Mouse (Mus musculus) kidney, adult 2 months (tissue): Measurements from ENCODE around the gene Pet100.

Source experiments
- CTCF ChIP-seq: fragments of 200-500 bp; conservative IDR thresholded peaks from 2 replicates; pipeline ENCODE4 v1.5.1; 2011; ENCODE audit warnings: low read depth, mild to moderate bottlenecking, control low read depth, low read length, moderate library complexity, mixed read lengths; ENCODE audit not compliant: insufficient read depth, insufficient read length
- POLR2A ChIP-seq: fragments of 200-500 bp; IDR thresholded peaks from one replicate; pipeline ENCODE4 v1.6.1; 2011; ENCODE audit warnings: low read depth, low read length, control low read depth

- TF ChIP-seq CTCF (no peak), POLR2A (no peak)
Measured at GRCm38 (mm10) chr8:3652845-3653244, 31.5 kb downstream of the Pet100 start.
